Mouse (Mus musculus): ENCODE measurements at regions not wholly inside any gene's neighbourhood (a gene's known extent, or its start where the extent isn't known, plus 50 kb on each side); places are given as distances from the start of the nearest gene placed in this dataset.
"Not testable (repeated sequence)": the region's sequence is repeated elsewhere in the genome, so short reads cannot be mapped to it uniquely, and the experiment has no call there.

- H3K4me3 ChIP-seq, result no peak overlapping the region
- WGBS, result 84% methylated on average over 5 of the region's 5 CpGs
- H3K27me3 ChIP-seq, result no peaks in the 10 kb centered on the region
- H3K4me1 ChIP-seq, result peaks cover 9% of the 10 kb centered on the region; the same call in 1 of the 2 replicates
- no peaks in the 10 kb centered on the region for H3K36me3 ChIP-seq
- no peak overlapping the region for H3K4me2 ChIP-seq (replicated peaks)
- no peaks in the 10 kb centered on the region for H3K9me3 ChIP-seq (replicated peaks)
- H3K9ac ChIP-seq, result no peak overlapping the region
- H3K27ac ChIP-seq, result no peak overlapping the region
- ATAC-seq (ENCODE audit: low FRiP score), result no peak
Measured at GRCm38 (mm10) chr7:137522450-137522849, 85.0 kb downstream of the Glrx3 start.

- 83% methylated on average over 4 of the region's 4 CpGs for WGBS
- no peak overlapping the region for H3K4me3 ChIP-seq
- H3K27me3 ChIP-seq, result no peaks in the 10 kb centered on the region
- no peaks in the 10 kb centered on the region for H3K9me3 ChIP-seq (replicated peaks)
- no peak for ATAC-seq (ENCODE audit: low FRiP score)
- H3K4me2 ChIP-seq (replicated peaks), result no peak overlapping the region
- H3K9ac ChIP-seq, result no peak overlapping the region
- H3K27ac ChIP-seq, result no peak overlapping the region
- H3K36me3 ChIP-seq, result no peaks in the 10 kb centered on the region
- H3K4me1 ChIP-seq, result no peaks in the 10 kb centered on the region
Measured at GRCm38 (mm10) chr7:137533476-137533875, 96.1 kb downstream of the Glrx3 start.

- no peak overlapping the region for H3K4me2 ChIP-seq (replicated peaks)
- ATAC-seq (ENCODE audit: low FRiP score), result no peak
- no peaks in the 10 kb centered on the region for H3K9me3 ChIP-seq (replicated peaks)
- no peaks in the 10 kb centered on the region for H3K4me1 ChIP-seq
- no peak overlapping the region for H3K27ac ChIP-seq
- no peaks in the 10 kb centered on the region for H3K27me3 ChIP-seq
- H3K36me3 ChIP-seq, result no peaks in the 10 kb centered on the region
- WGBS, result 50% methylated on average over 2 of the region's 2 CpGs
- no peak overlapping the region for H3K4me3 ChIP-seq
- no peak overlapping the region for H3K9ac ChIP-seq
Measured at GRCm38 (mm10) chr7:137549991-137550390, 112.6 kb downstream of the Glrx3 start.

GRCm38 (mm10) chr7:137552551-137553198 lies 115.3 kb downstream of the Glrx3 start:
- Histone ChIP-seq H3K9me3 (replicated peaks) (no peaks in the 10 kb centered on the region), H3K9ac (no peak overlapping the region), H3K4me1 (0 out of 2 replicates have a peak, but pooled peaks cover 4% of the 10 kb centered on the region), H3K4me2 (replicated peaks) (no peak overlapping the region), H3K27me3 (no peaks in the 10 kb centered on the region), H3K27ac (no peak overlapping the region), H3K36me3 (no peaks in the 10 kb centered on the region), H3K4me3 (no peak overlapping the region)
- ATAC-seq (ENCODE audit: low FRiP score), result no peak
- 62% methylated on average over 5 of the region's 5 CpGs for WGBS

- H3K27ac ChIP-seq, result no peak overlapping the region
- WGBS, result 62% methylated on average over 2 of the region's 2 CpGs
- H3K9ac ChIP-seq, result no peak overlapping the region
- H3K9me3 ChIP-seq (replicated peaks), result no peaks in the 10 kb centered on the region
- no peak overlapping the region for H3K4me2 ChIP-seq (replicated peaks)
- H3K27me3 ChIP-seq, result no peaks in the 10 kb centered on the region
- ATAC-seq (ENCODE audit: low FRiP score), result no peak
- H3K36me3 ChIP-seq, result no peaks in the 10 kb centered on the region
- H3K4me1 ChIP-seq, result 0 out of 2 replicates have a peak, but pooled peaks cover 4% of the 10 kb centered on the region
- H3K4me3 ChIP-seq, result no peak overlapping the region
Measured at GRCm38 (mm10) chr7:137555481-137555880, 118.1 kb downstream of the Glrx3 start.

- ATAC-seq (ENCODE audit: low FRiP score), result no peak
- no peaks in the 10 kb centered on the region for H3K27me3 ChIP-seq
- no peaks in the 10 kb centered on the region for H3K36me3 ChIP-seq
- H3K9ac ChIP-seq, result no peak overlapping the region
- H3K4me2 ChIP-seq (replicated peaks), result no peak overlapping the region
- H3K4me3 ChIP-seq, result no peak overlapping the region
- 0 out of 2 replicates have a peak, but pooled peaks cover 4% of the 10 kb centered on the region for H3K4me1 ChIP-seq
- H3K9me3 ChIP-seq (replicated peaks), result no peaks in the 10 kb centered on the region
- WGBS, result 94% methylated on average over 3 of the region's 3 CpGs
- H3K27ac ChIP-seq, result no peak overlapping the region
Measured at GRCm38 (mm10) chr7:137557439-137557838, 120.0 kb downstream of the Glrx3 start.

GRCm38 (mm10) chr7:137558871-137559270 lies 121.5 kb downstream of the Glrx3 start:
- Histone ChIP-seq H3K27me3 (no peaks in the 10 kb centered on the region), H3K9me3 (replicated peaks) (no peaks in the 10 kb centered on the region), H3K36me3 (no peaks in the 10 kb centered on the region), H3K4me1 (0 out of 2 replicates have a peak, but pooled peaks cover 4% of the 10 kb centered on the region), H3K4me2 (replicated peaks) (no peak overlapping the region), H3K4me3 (no peak overlapping the region), H3K27ac (no peak overlapping the region), H3K9ac (no peak overlapping the region)
- WGBS, result 88% methylated on average over 3 of the region's 3 CpGs
- ATAC-seq (ENCODE audit: low FRiP score), result no peak

GRCm38 (mm10) chr7:137570199-137570598 lies 132.8 kb downstream of the Glrx3 start:
- no peak overlapping the region for H3K4me3 ChIP-seq
- H3K36me3 ChIP-seq, result no peaks in the 10 kb centered on the region
- 91% methylated on average over 2 of the region's 2 CpGs for WGBS
- no peak overlapping the region for H3K27ac ChIP-seq
- no peaks in the 10 kb centered on the region for H3K4me1 ChIP-seq
- no peak for ATAC-seq (ENCODE audit: low FRiP score)
- H3K9me3 ChIP-seq (replicated peaks), result no peaks in the 10 kb centered on the region
- no peak overlapping the region for H3K4me2 ChIP-seq (replicated peaks)
- no peaks in the 10 kb centered on the region for H3K27me3 ChIP-seq
- no peak overlapping the region for H3K9ac ChIP-seq

GRCm38 (mm10) chr7:137575491-137575890 lies 138.1 kb downstream of the Glrx3 start:
- H3K4me1 ChIP-seq, result no peaks in the 10 kb centered on the region
- no peaks in the 10 kb centered on the region for H3K27me3 ChIP-seq
- no peaks in the 10 kb centered on the region for H3K36me3 ChIP-seq
- no peak overlapping the region for H3K9ac ChIP-seq
- no peak overlapping the region for H3K4me2 ChIP-seq (replicated peaks)
- H3K9me3 ChIP-seq (replicated peaks), result no peaks in the 10 kb centered on the region
- no peak overlapping the region for H3K27ac ChIP-seq
- no peak overlapping the region for H3K4me3 ChIP-seq
- 88% methylated on average over 3 of the region's 3 CpGs for WGBS
- ATAC-seq (ENCODE audit: low FRiP score), result no peak

- no peak for ATAC-seq (ENCODE audit: low FRiP score)
Measured at GRCm38 (mm10) chr7:137576251-137576650, 138.8 kb downstream of the Glrx3 start.

GRCm38 (mm10) chr7:137583556-137583955 lies 146.1 kb downstream of the Glrx3 start:
- Histone ChIP-seq H3K27ac (no peak overlapping the region), H3K9ac (no peak overlapping the region), H3K9me3 (replicated peaks) (no peaks in the 10 kb centered on the region), H3K27me3 (no peaks in the 10 kb centered on the region), H3K4me2 (replicated peaks) (no peak overlapping the region), H3K4me3 (no peak overlapping the region), H3K4me1 (no peaks in the 10 kb centered on the region), H3K36me3 (no peaks in the 10 kb centered on the region)
- no peak for ATAC-seq (ENCODE audit: low FRiP score)
- WGBS, result 83% methylated on average over 2 of the region's 2 CpGs

More at GRCm38 (mm10) chr7:137576251-137576650, 138.8 kb downstream of the Glrx3 start:
- H3K9me3 ChIP-seq (replicated peaks), result no peaks in the 10 kb centered on the region
- no peaks in the 10 kb centered on the region for H3K36me3 ChIP-seq
- 53% methylated on average over 6 of the region's 6 CpGs for WGBS
- no peak overlapping the region for H3K9ac ChIP-seq
- H3K4me3 ChIP-seq, result no peak overlapping the region
- no peaks in the 10 kb centered on the region for H3K27me3 ChIP-seq
- no peaks in the 10 kb centered on the region for H3K4me1 ChIP-seq
- H3K4me2 ChIP-seq (replicated peaks), result no peak overlapping the region
- H3K27ac ChIP-seq, result no peak overlapping the region

GRCm38 (mm10) chr7:137584916-137585315 lies 147.5 kb downstream of the Glrx3 start:
- H3K9ac ChIP-seq; H3K9me3 ChIP-seq (replicated peaks); H3K27me3 ChIP-seq; H3K4me3 ChIP-seq; H3K4me1 ChIP-seq; H3K4me2 ChIP-seq (replicated peaks); H3K27ac ChIP-seq; H3K36me3 ChIP-seq; ATAC-seq (ENCODE audit: low FRiP score): not testable (repeated sequence)
- 84% methylated on average over 4 of the region's 4 CpGs for WGBS

- ATAC-seq (ENCODE audit: low FRiP score), result no peak
- Histone ChIP-seq H3K27me3 (peaks cover 10% of the 10 kb centered on the region; the same call in 1 of the 2 replicates), H3K4me3 (no peak overlapping the region), H3K4me1 (peaks cover 8% of the 10 kb centered on the region), H3K9me3 (replicated peaks) (no peaks in the 10 kb centered on the region), H3K4me2 (replicated peaks) (no peak overlapping the region), H3K9ac (no peak overlapping the region), H3K27ac (no peak overlapping the region), H3K36me3 (no peaks in the 10 kb centered on the region)
- 53% methylated on average over 8 of the region's 8 CpGs for WGBS
Measured at GRCm38 (mm10) chr7:137593570-137593969, 156.2 kb downstream of the Glrx3 start.
